Mouse (Mus musculus) lung, adult 2 months (tissue): ENCODE measurements at regions not wholly inside any gene's neighbourhood (a gene's known extent, or its start where the extent isn't known, plus 50 kb on each side); places are given as distances from the start of the nearest gene placed in this dataset.

Source experiments
- DNase-seq: peaks from one replicate; pipeline ENCODE4 v3.0.0; 2022
- H3K4me1 ChIP-seq: fragments of 200-500 bp; 2 replicates; pipeline ENCODE4 v1.6.1; 2011; ENCODE audit warnings: low read length; ENCODE audit not compliant: control insufficient read depth, insufficient read depth
- H3K4me3 ChIP-seq: fragments of 200-500 bp; replicated peaks from 2 replicates; pipeline ENCODE3; 2011; ENCODE audit warnings: low read depth, mild to moderate bottlenecking, control low read depth, low read length; ENCODE audit errors: extremely low read depth
- CTCF ChIP-seq: fragments of 200-500 bp; IDR thresholded peaks from 2 replicates; pipeline ENCODE4 v1.5.1; 2011; ENCODE audit warnings: mild to moderate bottlenecking, low read length, control low read depth; ENCODE audit not compliant: insufficient read depth
- POLR2A ChIP-seq: fragments of 200-500 bp; IDR thresholded peaks from 2 replicates; pipeline ENCODE4 v1.6.1; 2011; ENCODE audit warnings: low read depth, mild to moderate bottlenecking, control low read depth, low read length, borderline replicate concordance; ENCODE audit errors: extremely low read depth
- WGBS: fragments of 180-500 bp; shearing (Covaris S2); methylation state at CpG from one replicate; pipeline ENCODE4 v1.1.7; 2018; 5-methylcytosine and 5-hydroxymethylcytosine counted together

- Histone ChIP-seq H3K4me1 (no peaks in the 10 kb centered on the region), H3K4me3 (no peak overlapping the region)
- TF ChIP-seq CTCF: no peak
- no peak for TF ChIP-seq POLR2A
- WGBS: 79% methylated on average over 1 of the region's 1 CpGs
- no peak for DNase-seq
These were observed 62.3 kb upstream of the Agr3 start for GRCm38 (mm10) chr12:35863141-35863540.

- 70% methylated on average over 4 of the region's 4 CpGs for WGBS
- Histone ChIP-seq H3K4me1 (no peaks in the 10 kb centered on the region), H3K4me3 (no peak overlapping the region)
- no peak for TF ChIP-seq POLR2A
- no peak for DNase-seq
These were observed 72.3 kb upstream of the Agr3 start for GRCm38 (mm10) chr12:35853159-35853558.

GRCm38 (mm10) chr12:35846905-35847610 is 78.4 kb upstream of the Agr3 start:
- DNase-seq: no peak

GRCm38 (mm10) chr12:35836946-35837345 is 88.5 kb upstream of the Agr3 start:
- no peak overlapping the region for H3K4me3 ChIP-seq
- H3K4me1 ChIP-seq: no peaks in the 10 kb centered on the region
- no peak for DNase-seq
- TF ChIP-seq CTCF (no peak), POLR2A (no peak)

More at GRCm38 (mm10) chr12:35846905-35847610, 78.4 kb upstream of the Agr3 start:
- H3K4me1 ChIP-seq: peaks cover 4% of the 10 kb centered on the region
- 21% methylated on average over 5 of the region's 5 CpGs for WGBS
- no peak overlapping the region for H3K4me3 ChIP-seq
- TF ChIP-seq CTCF (no peak), POLR2A (no peak)

GRCm38 (mm10) chr12:35833285-35833684 is 92.1 kb upstream of the Agr3 start:
- WGBS: 54% methylated on average over 3 of the region's 3 CpGs
- no peak overlapping the region for H3K4me3 ChIP-seq
- DNase-seq: no peak
- TF ChIP-seq POLR2A: no peak
- TF ChIP-seq CTCF: no peak
- H3K4me1 ChIP-seq: peaks cover 2% of the 10 kb centered on the region; the same call in 1 of the 2 replicates

- WGBS: 92% methylated on average over 2 of the region's 2 CpGs
- no peak overlapping the region for H3K4me3 ChIP-seq
- TF ChIP-seq CTCF: no peak
- no peak for TF ChIP-seq POLR2A
- H3K4me1 ChIP-seq: peaks cover 2% of the 10 kb centered on the region; the same call in 1 of the 2 replicates
- DNase-seq: no peak
These were observed 93.4 kb upstream of the Agr3 start for GRCm38 (mm10) chr12:35831922-35832512.

- DNase-seq: no peak
- Histone ChIP-seq H3K4me1 (peaks cover 2% of the 10 kb centered on the region; the same call in 1 of the 2 replicates), H3K4me3 (no peak overlapping the region)
- TF ChIP-seq CTCF (0 out of 2 replicates have a peak, but pooled peaks have one; percentile 22), POLR2A (no peak)
- WGBS: 2% methylated on average over 5 of the region's 5 CpGs
These were observed 94.2 kb upstream of the Agr3 start for GRCm38 (mm10) chr12:35831268-35831667.

- no peak for DNase-seq
- 27% methylated on average over 2 of the region's 2 CpGs for WGBS
- no peak for TF ChIP-seq CTCF
- no peak for TF ChIP-seq POLR2A
- no peak overlapping the region for H3K4me3 ChIP-seq
- peaks cover 6% of the 10 kb centered on the region; the same call in 1 of the 2 replicates for H3K4me1 ChIP-seq
These were observed 97.6 kb upstream of the Agr3 start for GRCm38 (mm10) chr12:35827797-35828196.

- Histone ChIP-seq H3K4me1 (peaks cover 6% of the 10 kb centered on the region; the same call in 1 of the 2 replicates), H3K4me3 (no peak overlapping the region)
- DNase-seq: no peak
- TF ChIP-seq CTCF (no peak), POLR2A (no peak)
- 77% methylated on average over 5 of the region's 5 CpGs for WGBS
These were observed 98.4 kb upstream of the Agr3 start for GRCm38 (mm10) chr12:35826990-35827389.

GRCm38 (mm10) chr12:35824587-35824987 is 100.8 kb upstream of the Agr3 start:
- 10% methylated on average over 5 of the region's 5 CpGs for WGBS
- DNase-seq: peak; percentile 39
- TF ChIP-seq CTCF (no peak), POLR2A (no peak)
- Histone ChIP-seq H3K4me3 (no peak overlapping the region), H3K4me1 (peaks cover 3% of the 10 kb centered on the region; the same call in 1 of the 2 replicates)

- no peak overlapping the region for H3K4me3 ChIP-seq
- TF ChIP-seq CTCF (no peak), POLR2A (no peak)
- DNase-seq: no peak
- no peaks in the 10 kb centered on the region; the same call in 1 of the 2 replicates for H3K4me1 ChIP-seq
- 35% methylated on average over 2 of the region's 2 CpGs for WGBS
These were observed 126.2 kb upstream of the Agr3 start for GRCm38 (mm10) chr12:35799261-35799660.
